ENCODE assay signal across 15 mouse cellular contexts in genomic region chr5:70990891-70991290, GRCm38 (mm10).
"Had no signal": no experiment of that assay in that cellular context is flagged by ENCODE, and none has a peak within 500 bp of the region (broad histone marks: within the 10 kb centered on the region; RNA-seq: fewer than 3 reads in every experiment).

No protein-coding gene starts in this region.

- H3K4me1 ChIP-seq: neural tube, embryonic 15.5 days; stomach, embryonic 15.5 days had no signal

- H3K4me3 ChIP-seq: neural tube, embryonic 15.5 days; stomach, embryonic 15.5 days had no signal

- H3K27me3 ChIP-seq: neural tube, embryonic 15.5 days; stomach, embryonic 15.5 days had no signal

- DNase-seq: retina, postnatal 1 day; right cerebral cortex, adult 18-20 months; right cerebral cortex, postnatal 14 days; right cerebral cortex, postnatal 25 days; right cerebral cortex, postnatal 4 days; spleen, adult 18-20 months; thymus, adult 18-20 months; thymus, adult 2 months; thymus, postnatal 14 days; thymus, postnatal 25 days; thymus, postnatal 36 days; thymus, postnatal 4 days had no signal

- H3K4me2 ChIP-seq: neural tube, embryonic 15.5 days; stomach, embryonic 15.5 days had no signal

- H3K27ac ChIP-seq: neural tube, embryonic 15.5 days; stomach, embryonic 15.5 days; stomach, postnatal 0 days had no signal

- H3K9ac ChIP-seq: neural tube, embryonic 15.5 days; stomach, embryonic 15.5 days had no signal

- H3K9me3 ChIP-seq: neural tube, embryonic 15.5 days; stomach, embryonic 15.5 days had no signal

- H3K36me3 ChIP-seq: neural tube, embryonic 15.5 days; stomach, embryonic 15.5 days had no signal
